Mouse (Mus musculus): ENCODE data around the gene Tnfrsf12a.

Tnfrsf12a gene

DNA sequence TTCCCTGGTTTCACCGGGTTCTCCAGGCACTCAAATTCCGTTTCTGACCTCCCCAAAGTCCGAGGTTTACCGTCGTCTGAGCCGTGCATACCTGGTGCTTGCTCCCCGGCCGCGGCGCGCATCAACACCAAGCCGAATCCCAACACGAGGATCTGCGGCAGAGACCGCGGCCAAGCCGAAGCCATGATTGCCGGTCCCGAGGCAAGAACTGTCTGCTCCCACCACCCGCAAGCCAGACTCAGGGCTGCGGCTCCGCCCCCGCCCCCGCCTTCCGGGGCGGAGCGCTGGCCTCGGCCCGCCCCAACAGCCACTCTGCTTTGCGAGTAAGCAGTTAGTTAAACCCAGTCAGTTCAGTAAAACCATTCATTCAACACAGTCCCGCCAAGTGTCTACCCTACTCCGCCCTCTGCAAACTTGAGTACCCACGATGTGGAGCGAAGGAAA lies at the start of gene Tnfrsf12a:
Tnfrsf12a (minus strand) TSS at position 233 of the 444 bp plus-strand sequence.
- peak; percentile 82 for DNase-seq

DNA sequence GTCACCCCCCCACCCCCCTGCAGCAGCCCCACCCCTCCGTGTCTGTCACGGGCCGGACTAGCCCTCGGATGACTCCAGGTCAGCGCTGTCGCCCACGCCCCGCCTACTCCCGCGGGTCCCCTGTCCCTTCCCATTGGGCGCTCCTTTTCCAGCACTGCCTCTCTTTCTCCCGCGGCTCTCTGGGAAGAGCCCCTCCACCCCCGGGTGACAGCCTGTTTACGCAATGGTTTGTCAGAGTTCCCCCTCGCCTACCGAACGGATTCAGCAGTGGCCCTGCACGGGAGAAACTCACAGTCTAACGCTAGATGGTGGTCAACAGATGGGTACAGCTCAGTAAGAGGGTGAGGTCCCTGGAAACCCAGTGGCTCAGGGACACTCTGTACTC lies 49.5 kb upstream of the Tnfrsf12a start:
- peak; percentile 67 for DNase-seq

- peak; percentile 95 for DNase-seq
Measured at GRCm38 (mm10) chr17:23725999-23726757, 48.9 kb upstream of the Tnfrsf12a start, which contains the start of gene Pkmyt1. Gene Pkmyt1 (plus strand): TSS chr17:23726336.

DNA sequence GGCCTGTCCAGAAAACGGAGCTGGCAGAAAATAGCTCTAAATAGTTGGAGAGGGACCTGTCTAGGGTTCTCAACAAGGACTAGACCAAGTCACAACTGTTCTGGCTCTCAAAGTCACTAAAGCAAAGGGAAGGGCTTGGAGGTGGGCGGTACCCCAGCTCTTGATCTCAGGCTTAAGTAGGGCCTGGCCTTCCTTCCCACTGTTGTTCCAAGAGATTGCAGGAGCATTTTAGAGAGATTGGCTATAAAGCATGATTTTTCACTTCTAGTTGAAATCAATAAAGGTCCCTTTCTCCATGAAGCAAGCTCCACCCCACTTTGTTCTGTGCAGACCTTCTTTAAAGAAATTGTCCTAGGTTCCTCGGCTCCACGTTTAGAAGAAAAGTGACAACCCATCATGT lies 48.2 kb upstream of the Tnfrsf12a start:
- no peak for DNase-seq

GRCm38 (mm10) chr17:23722376-23723125 lies 45.3 kb upstream of the Tnfrsf12a start, which contains the start of gene 1520401A03Rik:
Gene 1520401A03Rik (minus strand): TSS chr17:23722783.
- DNase-seq, result no peak

GRCm38 (mm10) chr17:23721886-23722285 lies 44.6 kb upstream of the Tnfrsf12a start:
- no peak for DNase-seq

DNA sequence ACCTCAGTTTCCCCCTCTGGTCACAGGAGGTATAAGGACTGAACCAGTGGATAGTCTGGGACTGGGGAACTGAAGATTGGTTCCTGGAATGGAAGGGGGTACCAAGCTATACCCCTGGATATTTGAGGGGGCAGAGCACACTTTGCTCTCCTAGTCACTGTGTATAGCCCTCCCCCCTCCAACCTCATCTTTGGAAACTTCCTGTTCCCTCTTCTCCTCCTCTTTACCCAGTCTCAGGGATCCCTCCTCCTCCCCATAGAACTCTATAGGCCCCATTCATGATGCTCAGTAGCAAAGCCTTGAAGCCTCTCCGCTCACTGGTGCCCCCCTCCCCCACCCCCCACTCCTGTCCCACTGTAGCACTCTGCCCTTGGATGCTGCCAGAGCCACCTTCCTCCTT lies 42.2 kb upstream of the Tnfrsf12a start:
- no peak for DNase-seq

GRCm38 (mm10) chr17:23717003-23717402 lies 39.7 kb upstream of the Tnfrsf12a start:
- no peak for DNase-seq

GRCm38 (mm10) chr17:23706212-23706611 lies 28.9 kb upstream of the Tnfrsf12a start:
- peak; percentile 70 for DNase-seq

GRCm38 (mm10) chr17:23705525-23706104 lies 28.3 kb upstream of the Tnfrsf12a start:
- no peak for DNase-seq

DNA sequence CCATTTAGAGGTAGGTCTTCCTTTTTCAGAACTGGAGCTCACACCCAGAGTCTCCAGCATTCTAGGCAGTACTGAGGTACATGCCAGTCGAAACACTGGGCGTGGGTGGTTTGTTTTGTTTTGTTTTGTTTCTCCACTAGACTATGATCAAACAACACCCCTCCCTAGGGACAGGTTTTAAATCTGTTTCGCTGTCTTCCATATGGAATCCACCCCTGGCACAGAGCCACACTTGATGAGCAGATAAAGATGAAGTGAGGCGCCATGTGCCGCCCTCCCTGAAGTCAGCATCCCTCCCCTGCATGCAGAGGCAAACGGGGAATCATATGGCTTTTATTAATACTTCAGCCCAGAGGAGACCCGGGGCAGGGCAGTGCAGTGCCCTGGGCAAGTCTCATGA lies 27.5 kb upstream of the Tnfrsf12a start:
- peak; percentile 42 for DNase-seq

GRCm38 (mm10) chr17:23703301-23703700 lies 26.0 kb upstream of the Tnfrsf12a start:
- DNase-seq, result peak; percentile 28

DNA sequence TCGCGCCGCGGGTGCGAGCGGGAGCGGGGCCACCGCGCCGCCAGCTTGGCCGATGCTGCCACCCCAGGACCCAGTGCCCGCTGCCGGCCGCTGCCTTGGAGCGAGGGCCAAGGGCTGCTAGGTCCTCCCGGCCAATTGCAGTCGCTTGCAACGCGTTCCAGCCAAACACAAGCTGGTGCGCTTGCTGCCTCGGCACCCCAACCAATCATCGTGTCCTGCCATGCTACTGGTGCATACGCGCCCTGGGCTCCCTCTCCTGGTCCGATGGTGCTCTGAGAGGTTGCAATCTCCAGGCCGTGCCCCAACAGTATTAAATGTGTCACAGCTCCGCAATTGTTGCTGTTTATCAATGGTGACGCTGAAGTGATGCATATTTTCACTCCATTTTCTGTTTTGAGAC lies 22.8 kb upstream of the Tnfrsf12a start:
- peak; percentile 94 for DNase-seq

DNA sequence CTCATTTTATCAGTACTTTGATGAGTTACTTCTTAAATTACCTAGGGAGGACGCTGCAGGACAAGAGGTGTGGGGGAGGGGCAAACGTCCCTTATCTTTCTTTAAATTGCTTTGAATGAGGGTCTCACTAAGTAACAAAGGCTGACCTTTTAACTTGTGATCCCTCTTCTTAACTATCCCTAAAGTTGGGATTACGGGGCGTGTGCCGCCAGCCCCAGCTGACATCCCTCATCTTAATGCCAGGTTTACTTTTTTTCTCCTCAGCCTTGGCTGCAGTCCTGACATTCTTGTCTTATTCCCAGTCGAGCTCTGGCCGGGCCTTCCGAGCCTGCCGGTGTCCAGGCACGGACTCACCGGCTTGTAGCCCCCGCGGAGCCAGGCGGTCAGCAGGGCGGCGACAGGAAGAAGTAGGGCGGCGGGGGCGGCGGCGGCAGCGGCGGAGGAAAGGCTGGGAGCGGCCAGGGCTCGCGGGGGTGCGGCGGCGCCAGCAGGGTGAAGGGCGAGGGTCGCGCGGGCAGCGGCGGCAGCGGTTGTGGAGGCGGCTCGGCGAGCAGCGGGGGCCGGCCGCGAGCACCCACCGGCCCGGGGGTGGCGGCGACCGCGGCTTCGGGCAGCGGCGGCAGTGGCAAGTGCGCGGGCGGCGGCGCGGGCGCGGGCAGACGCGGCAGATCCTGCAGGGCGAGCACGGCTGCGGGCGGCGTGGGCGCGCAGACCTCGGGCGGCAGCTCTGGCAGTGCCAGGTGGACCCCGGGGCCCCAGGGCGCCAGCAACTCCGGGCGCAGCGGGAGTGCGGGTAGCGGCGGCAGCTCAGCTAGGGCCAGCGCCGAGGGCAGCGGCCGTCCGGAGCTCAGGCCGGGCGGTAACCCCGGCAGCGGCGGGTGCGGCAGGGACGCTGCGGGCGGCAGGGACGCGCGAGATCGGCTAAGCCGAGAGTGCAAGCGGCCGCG lies 22.1 kb upstream of the Tnfrsf12a start:
- DNase-seq, result peak; percentile 47

- DNase-seq, result no peak
Measured at GRCm38 (mm10) chr17:23695801-23696200, 18.5 kb upstream of the Tnfrsf12a start.

GRCm38 (mm10) chr17:23694491-23694890 lies 17.2 kb upstream of the Tnfrsf12a start:
- no peak for DNase-seq

DNA sequence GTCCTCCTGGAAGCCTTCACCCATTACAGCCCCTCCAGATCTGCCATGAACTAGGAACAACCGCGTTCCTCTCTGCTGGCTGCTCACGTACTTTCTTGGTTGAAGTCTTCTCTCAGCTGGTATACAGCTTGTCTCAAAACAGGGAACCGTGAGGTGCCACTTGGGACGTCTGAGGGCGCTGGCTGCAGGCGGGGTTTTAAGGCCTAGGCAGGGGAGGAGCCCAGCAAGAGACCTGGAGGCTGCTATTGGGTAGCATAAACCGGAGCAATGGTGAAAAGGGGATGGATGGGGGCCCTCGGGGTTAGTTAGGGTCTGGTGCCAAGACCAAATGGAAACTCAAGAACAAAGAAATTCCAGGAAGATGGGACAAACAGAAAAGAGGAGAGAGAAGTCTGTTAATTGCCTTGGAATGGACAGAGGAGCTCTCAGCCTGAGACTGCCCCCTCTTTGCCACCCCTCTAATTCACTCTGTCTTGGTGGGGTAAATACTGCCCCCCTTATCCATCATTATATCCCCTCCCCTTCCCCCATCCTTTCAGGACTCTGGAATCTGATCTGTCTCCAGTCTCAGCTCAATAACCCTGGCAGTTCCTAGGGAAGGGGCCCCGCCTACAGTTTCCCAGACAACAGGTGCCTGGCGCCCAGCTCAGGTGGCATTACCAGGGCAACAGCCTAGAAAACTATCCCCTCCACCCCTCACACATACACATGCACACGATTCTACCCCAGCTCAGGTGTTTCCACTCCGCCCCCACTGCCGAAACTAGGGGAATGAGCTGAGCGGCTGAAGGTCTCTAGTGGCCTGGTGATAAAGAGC lies 6.8 kb upstream of the Tnfrsf12a start, which contains the start of gene Cldn9:
Cldn9 (minus strand) TSS at position 171 of the 817 bp plus-strand sequence.
- no peak for DNase-seq

DNA sequence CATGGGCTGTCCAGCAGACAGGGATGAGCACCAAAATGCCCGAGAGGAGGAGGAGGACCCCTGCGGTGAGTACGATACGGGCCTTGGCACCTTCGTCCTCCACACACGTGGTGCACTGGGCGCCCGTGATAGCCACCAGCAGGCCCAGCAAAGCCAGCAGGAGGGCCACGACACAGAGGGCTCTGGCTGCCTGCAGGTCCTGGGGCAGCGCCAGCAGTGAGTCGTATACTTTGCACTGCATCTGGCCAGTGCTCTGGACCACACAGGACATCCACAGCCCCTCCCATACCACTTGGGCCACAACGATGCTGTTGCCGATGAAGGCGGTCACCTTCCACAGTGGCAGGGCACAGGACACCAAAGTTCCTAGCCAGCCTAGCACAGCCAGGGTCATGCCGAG lies 6.0 kb upstream of the Tnfrsf12a start:
- no peak for DNase-seq

DNA sequence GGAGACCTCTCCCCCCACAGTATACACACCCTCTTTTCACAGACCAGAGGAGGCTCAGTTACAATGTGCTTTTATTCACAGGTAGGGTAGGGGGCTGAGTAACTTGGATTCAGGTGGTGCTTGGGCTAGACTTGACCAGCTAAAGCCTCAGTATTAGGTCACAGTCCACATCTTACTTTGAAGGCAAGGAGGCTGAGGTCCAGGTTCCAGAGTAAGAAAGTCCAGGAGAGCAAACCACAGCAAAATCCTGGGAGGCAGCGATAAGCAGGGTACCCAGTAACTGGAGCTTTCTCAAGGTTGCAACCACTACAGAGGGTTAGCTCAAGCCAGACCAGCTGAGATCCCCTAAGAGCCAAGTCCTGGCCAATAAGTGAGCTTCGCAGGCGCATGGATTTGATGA lies 5.3 kb upstream of the Tnfrsf12a start:
- DNase-seq, result no peak

GRCm38 (mm10) chr17:23682092-23682491 lies 4.8 kb upstream of the Tnfrsf12a start:
- no peak for DNase-seq

GRCm38 (mm10) chr17:23681086-23681485 lies 3.8 kb upstream of the Tnfrsf12a start:
- DNase-seq, result no peak
